Mouse (Mus musculus) lung, embryonic 14.5 days (tissue): Measurements from ENCODE around the gene Trappc6a. TPM values are rescaled to one million over a fixed set of nuclear protein-coding genes. Genes with fewer than 3 reads are reported as not detected.

Experiments
- ATAC-seq: fragments of 200-750 bp; cut with Nextera tagmentation; 2 replicates; pipeline ENCODE4 v1.8.0; 2017; ENCODE audit warnings: mild to moderate bottlenecking, moderate TSS enrichment, moderate library complexity; ENCODE audit not compliant: insufficient read depth
- DNase-seq: peaks from one replicate; pipeline ENCODE4 v3.0.0-alpha.2; 2015
- H3K27ac ChIP-seq: fragments of 300-500 bp; sonication (generic); 2 replicates; pipeline ENCODE4 v1.5.1; 2014; ENCODE audit warnings: low read depth, mild to moderate bottlenecking, moderate library complexity
- H3K27me3 ChIP-seq: fragments of 300-500 bp; sonication (generic); 2 replicates; pipeline ENCODE4 v1.6.1; 2014; ENCODE audit warnings: low read length, control low read depth; ENCODE audit not compliant: insufficient read depth
- H3K36me3 ChIP-seq: fragments of 300-500 bp; sonication (generic); 2 replicates; pipeline ENCODE4 v1.6.1; 2014; ENCODE audit warnings: control low read depth; ENCODE audit not compliant: insufficient read depth
- H3K4me1 ChIP-seq: fragments of 300-500 bp; sonication (generic); 2 replicates; pipeline ENCODE4 v1.6.1; 2014; ENCODE audit warnings: antibody characterized with exemption, control low read depth; ENCODE audit not compliant: insufficient read depth
- H3K4me2 ChIP-seq: fragments of 300-500 bp; sonication (generic); 2 replicates; pipeline ENCODE4 v1.6.1; 2014; ENCODE audit warnings: mild to moderate bottlenecking
- H3K4me3 ChIP-seq: fragments of 300-500 bp; sonication (generic); 2 replicates; pipeline ENCODE4 v1.5.1; 2014; ENCODE audit warnings: low read depth, low read length
- H3K9ac ChIP-seq: fragments of 300-500 bp; sonication (generic); 2 replicates; pipeline ENCODE4 v1.6.1; 2014
- H3K9me3 ChIP-seq: fragments of 300-500 bp; sonication (generic); 2 replicates; pipeline ENCODE4 v1.6.1; 2016; ENCODE audit warnings: low read depth, low read length, control low read depth
- CTCF ChIP-seq: IDR thresholded peaks from 2 replicates; pipeline ENCODE4 v1.5.1; 2016; ENCODE audit warnings: antibody characterized with exemption, low read depth
- WGBS: fragments of 180-500 bp; shearing (Covaris S2); extraction: QIAGEN DNeasy Blood & Tissue Kit; methylation state at CpG from one replicate; pipeline ENCODE4 v1.1.7; 2014; 5-methylcytosine and 5-hydroxymethylcytosine counted together
- polyA plus RNA-seq: library from polyadenylated mRNA; unstranded; fragments of >200 nt; fragmentation: Nextera tagmentation; extraction: Ambion mirVana; gene quantifications from 2 replicates; pipeline ENCODE4 v1.2.1, GENCODE M21; 2014

Gene Trappc6a
- 77.3 and 83.5 TPM in 2 replicates for polyA plus RNA-seq

DNA sequence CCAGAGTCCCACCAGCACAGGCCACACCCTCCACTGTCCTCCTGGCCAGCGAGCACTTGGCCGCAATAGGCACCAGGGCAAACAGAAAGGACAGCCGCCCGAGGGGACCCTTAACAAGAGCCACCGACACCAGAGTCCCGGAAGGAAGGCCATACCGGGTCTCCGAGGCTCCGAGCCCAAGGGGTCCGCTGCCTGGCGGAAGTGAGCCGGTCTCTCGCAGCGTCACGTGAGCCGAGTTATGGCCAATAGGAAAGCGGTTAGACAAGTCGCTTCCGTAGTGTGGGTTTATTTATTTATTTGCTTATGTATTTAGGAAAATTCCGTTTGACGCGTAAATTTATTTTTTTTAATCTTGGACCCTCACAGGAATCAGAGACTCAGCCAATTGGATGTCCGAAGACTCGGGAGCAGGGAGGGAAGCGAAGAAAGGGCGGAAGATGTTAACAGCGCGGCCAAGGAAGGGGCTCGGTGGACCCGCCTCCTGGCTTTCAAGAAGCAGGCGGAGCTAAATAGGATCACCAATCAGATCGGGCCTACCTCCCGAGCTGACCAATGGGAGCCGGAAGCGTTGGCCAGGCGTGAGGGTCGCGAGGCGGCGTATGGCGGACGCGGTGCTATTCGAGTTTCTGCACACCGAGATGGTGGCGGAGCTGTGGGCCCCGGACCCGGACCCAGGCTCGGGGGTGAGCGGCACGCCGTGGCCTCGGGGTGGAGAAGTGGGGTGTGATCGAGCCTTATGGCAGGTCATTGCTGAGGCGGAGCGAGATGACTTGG, at the start of gene Trappc6a, which contains the start of gene Bloc1s3:
TSS of gene Trappc6a (plus strand) at position 246 of the 774 bp plus-strand sequence.
TSS of gene Bloc1s3 (minus strand) at position 218 of the 774 bp plus-strand sequence.
- WGBS, result 1% methylated on average over 56 of the region's 56 CpGs
- no peaks in the 10 kb centered on the region for H3K27me3 ChIP-seq
- H3K4me3 ChIP-seq, result peak within 1 kb of the TSS; percentile 80
- H3K4me1 ChIP-seq, result no peaks in the 10 kb centered on the region
- H3K36me3 ChIP-seq, result no peaks in the 10 kb centered on the region
- ATAC-seq (peak; percentile 95), DNase-seq (peak; percentile 97)
- peak within 1 kb of the TSS; percentile 46 for H3K27ac ChIP-seq
- peak within 1 kb of the TSS; percentile 83 for H3K9ac ChIP-seq
- peak within 1 kb of the TSS; percentile 98 for H3K4me2 ChIP-seq
- H3K9me3 ChIP-seq, result no peaks in the 10 kb centered on the region
- no peak for TF ChIP-seq CTCF

DNA sequence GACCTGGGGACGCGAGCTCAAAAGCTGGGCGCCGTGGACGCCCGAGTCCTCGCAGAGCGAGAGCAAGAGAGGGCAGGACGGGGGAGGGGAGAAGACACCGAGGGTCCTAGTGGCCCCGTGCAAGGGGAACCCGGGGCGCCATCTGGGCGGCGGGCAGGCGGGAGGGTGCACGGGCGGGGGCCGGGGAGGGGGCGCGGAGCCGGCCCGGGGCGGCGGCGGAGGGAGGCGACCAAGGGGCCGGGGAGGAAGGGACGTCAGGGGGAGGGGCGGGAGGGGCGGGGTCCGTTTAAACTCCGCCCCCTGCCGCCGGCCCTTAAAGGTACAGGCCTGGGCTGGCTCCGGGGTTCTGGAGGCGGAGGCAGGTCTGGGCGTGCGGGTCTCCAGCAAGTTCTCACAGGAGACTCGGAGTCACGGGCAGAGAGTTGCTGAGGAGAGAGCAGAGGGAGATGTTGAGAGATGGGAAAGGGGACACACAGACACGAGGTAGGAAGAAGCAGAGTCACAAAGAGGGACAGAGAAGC, 49.5 kb upstream of the Trappc6a start, which contains the start of gene Mark4:
TSS of gene Mark4 (minus strand) at position 231 of the 521 bp plus-strand sequence.
- H3K4me1 ChIP-seq, result no peaks in the 10 kb centered on the region
- TF ChIP-seq CTCF, result no peak
- peaks cover 10% of the 10 kb centered on the region; the same call in 1 of the 2 replicates for H3K36me3 ChIP-seq
- no peaks in the 10 kb centered on the region for H3K9me3 ChIP-seq
- 2% methylated on average over 36 of the region's 42 CpGs for WGBS
- H3K27me3 ChIP-seq, result no peaks in the 10 kb centered on the region
- H3K4me2 ChIP-seq, result peak within 1 kb of the TSS; percentile 94
- H3K27ac ChIP-seq, result peak within 1 kb of the TSS; percentile 81
- peak within 1 kb of the TSS; percentile 87 for H3K9ac ChIP-seq
- peak; percentile 93 for DNase-seq
- peak within 1 kb of the TSS; percentile 84 for H3K4me3 ChIP-seq
- ATAC-seq, result peak; percentile 88

DNA sequence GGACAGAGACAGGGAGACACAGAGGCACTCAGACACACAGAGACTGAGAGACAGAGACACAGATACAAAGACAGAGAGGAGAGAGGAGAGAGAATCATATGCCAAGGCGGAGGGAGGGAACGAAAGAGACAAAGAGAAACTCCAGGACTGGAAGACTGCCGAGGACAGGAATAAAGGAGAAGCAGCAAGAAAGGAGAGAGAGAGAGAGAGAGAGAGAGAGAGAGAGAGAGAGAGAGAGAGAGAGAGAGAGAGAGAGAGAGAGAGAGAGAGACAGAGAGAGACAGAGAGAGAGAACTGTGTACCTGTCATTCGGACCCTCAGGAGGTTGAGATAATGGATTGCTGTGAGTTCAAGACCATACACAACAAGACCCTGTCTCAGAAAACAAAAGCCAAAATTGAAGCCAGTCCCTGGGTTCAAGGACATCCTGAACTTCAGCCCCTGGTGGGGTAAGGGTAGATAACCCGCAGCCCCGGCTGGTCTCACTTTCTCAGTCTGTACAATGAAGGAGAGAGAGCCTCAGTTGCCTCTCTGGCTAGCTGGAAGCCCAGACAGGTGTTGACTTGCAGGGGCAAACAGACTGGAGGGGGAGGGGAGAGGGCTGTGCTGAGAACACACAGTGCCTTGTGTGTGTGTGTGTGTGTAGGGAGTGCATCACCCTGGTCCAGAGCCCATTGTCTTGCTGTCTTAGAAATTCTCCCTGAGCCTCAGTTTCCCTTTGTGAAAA, 48.9 kb upstream of the Trappc6a start:
- peak overlapping the region; percentile 84 for H3K4me3 ChIP-seq
- no peak for DNase-seq
- peak overlapping the region; percentile 94 for H3K4me2 ChIP-seq
- 0 out of 2 replicates have a peak, but pooled peaks cover 6% of the 10 kb centered on the region for H3K36me3 ChIP-seq
- H3K27me3 ChIP-seq, result no peaks in the 10 kb centered on the region
- H3K4me1 ChIP-seq, result no peaks in the 10 kb centered on the region
- no peak for ATAC-seq
- WGBS, result 16% methylated on average over 6 of the region's 6 CpGs
- TF ChIP-seq CTCF, result no peak
- no peaks in the 10 kb centered on the region for H3K9me3 ChIP-seq
- H3K27ac ChIP-seq, result no peak overlapping the region
- H3K9ac ChIP-seq, result peak overlapping the region; percentile 87

DNA sequence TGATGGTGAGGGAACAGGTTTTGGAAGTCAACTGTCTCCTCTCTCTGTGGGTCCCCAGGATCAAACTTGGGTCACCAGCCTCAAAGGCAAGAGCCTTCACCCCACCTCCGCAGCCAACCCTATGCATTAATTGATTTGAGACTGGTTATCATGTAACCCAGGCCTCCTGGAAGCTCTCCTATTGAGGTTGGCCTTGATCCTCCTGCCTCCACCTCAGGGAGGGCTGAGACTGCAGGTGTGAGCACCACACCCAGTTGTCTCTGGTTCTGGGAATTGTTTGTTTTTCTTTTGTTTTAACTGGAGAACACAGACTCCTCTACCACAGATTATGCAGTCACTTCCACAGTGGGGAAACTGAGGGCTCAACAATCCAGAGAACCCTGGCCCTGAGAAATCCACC, 47.7 kb upstream of the Trappc6a start:
- Histone ChIP-seq H3K9ac (no peak overlapping the region), H3K27me3 (no peaks in the 10 kb centered on the region), H3K4me2 (no peak overlapping the region), H3K4me1 (0 out of 2 replicates have a peak, but pooled peaks cover 4% of the 10 kb centered on the region), H3K9me3 (no peaks in the 10 kb centered on the region), H3K4me3 (no peak overlapping the region), H3K27ac (no peak overlapping the region), H3K36me3 (no peaks in the 10 kb centered on the region)
- TF ChIP-seq CTCF, result no peak
- WGBS, result 71% methylated on average over 1 of the region's 1 CpGs
- DNase-seq (no peak), ATAC-seq (no peak)

DNA sequence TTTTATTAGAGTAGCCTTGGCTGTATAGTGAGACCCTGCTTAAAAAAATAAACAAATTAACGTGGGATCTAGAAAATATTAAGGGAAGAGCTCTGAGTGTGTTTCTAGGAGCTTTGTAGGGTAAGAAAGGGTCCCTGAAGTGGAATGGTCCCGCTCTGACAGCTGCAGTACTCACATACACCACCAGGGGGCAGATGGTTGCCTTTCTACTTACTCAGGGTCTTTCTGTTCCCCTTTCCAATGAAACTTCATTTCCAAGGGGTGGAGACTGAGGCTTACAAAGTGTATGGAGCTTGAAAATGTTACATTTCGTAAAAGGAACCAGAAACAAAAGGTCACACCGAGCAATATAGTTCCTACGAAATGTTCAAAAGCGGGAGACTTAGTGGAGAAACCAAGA, 46.7 kb upstream of the Trappc6a start:
- no peak for ATAC-seq
- Histone ChIP-seq H3K27me3 (no peaks in the 10 kb centered on the region), H3K4me2 (0 out of 2 replicates have a peak overlapping the region, but pooled peaks have one; percentile 25), H3K4me1 (0 out of 2 replicates have a peak, but pooled peaks cover 4% of the 10 kb centered on the region), H3K9ac (no peak overlapping the region), H3K36me3 (no peaks in the 10 kb centered on the region), H3K27ac (no peak overlapping the region), H3K9me3 (no peaks in the 10 kb centered on the region), H3K4me3 (no peak overlapping the region)
- DNase-seq, result peak; percentile 92
- TF ChIP-seq CTCF, result peak; percentile 96
- 7% methylated on average over 6 of the region's 6 CpGs for WGBS

DNA sequence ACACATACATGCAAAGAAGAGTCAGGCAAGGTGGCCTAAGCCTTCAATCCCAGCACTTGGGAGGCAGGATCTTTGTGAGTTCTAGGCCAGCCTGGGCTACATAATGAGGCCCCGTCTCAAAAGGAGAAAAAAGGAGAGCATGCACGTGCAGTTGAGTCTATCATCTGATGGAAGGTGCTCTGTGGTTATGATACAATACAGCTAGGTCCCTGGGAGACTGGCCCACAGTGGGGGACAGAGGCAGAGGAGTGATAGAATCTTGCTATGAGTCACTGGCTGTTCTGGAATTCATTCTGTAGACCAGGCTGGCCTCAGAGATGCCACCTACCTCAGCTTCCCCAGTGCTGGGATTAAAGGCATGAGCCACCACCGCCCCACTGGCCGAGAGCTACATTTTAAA, 45.8 kb upstream of the Trappc6a start:
- 0 out of 2 replicates have a peak overlapping the region, but pooled peaks have one; percentile 12 for H3K27ac ChIP-seq
- H3K36me3 ChIP-seq, result no peaks in the 10 kb centered on the region
- no peaks in the 10 kb centered on the region for H3K9me3 ChIP-seq
- 71% methylated on average over 4 of the region's 4 CpGs for WGBS
- H3K27me3 ChIP-seq, result no peaks in the 10 kb centered on the region
- H3K4me3 ChIP-seq, result no peak overlapping the region
- no peak for DNase-seq
- TF ChIP-seq CTCF, result no peak
- ATAC-seq, result no peak
- H3K9ac ChIP-seq, result no peak overlapping the region
- 0 out of 2 replicates have a peak, but pooled peaks cover 4% of the 10 kb centered on the region for H3K4me1 ChIP-seq
- H3K4me2 ChIP-seq, result peak overlapping the region; percentile 45; the same call in 1 of the 2 replicates
